Mouse (Mus musculus) testis, adult 2 months (tissue): ENCODE results near the gene Krba1.

ENCODE experiments used
- CTCF ChIP-seq: fragments of 200-500 bp; IDR thresholded peaks from 2 replicates; pipeline ENCODE4 v1.5.1; 2012; ENCODE audit warnings: low read depth, mild to moderate bottlenecking, inconsistent platforms, low read length, moderate library complexity; ENCODE audit not compliant: control insufficient read depth, insufficient read depth, insufficient replicate concordance
- POLR2A ChIP-seq: fragments of 200-500 bp; IDR thresholded peaks from 2 replicates; pipeline ENCODE4 v1.6.1; 2012; ENCODE audit warnings: low read depth, mild to moderate bottlenecking, inconsistent platforms, low read length, moderate library complexity; ENCODE audit not compliant: control insufficient read depth

GRCm38 (mm10) chr6:48399906-48400305 is 4.5 kb downstream of the Krba1 start:
- TF ChIP-seq POLR2A (no peak), CTCF (no peak)
